Mouse (Mus musculus) kidney, adult 18-20 months (tissue): ENCODE measurements around the gene Rab38.

Experiments
- DNase-seq: peaks from one replicate; pipeline ENCODE4 v3.0.0; 2021

Gene Rab38

DNA sequence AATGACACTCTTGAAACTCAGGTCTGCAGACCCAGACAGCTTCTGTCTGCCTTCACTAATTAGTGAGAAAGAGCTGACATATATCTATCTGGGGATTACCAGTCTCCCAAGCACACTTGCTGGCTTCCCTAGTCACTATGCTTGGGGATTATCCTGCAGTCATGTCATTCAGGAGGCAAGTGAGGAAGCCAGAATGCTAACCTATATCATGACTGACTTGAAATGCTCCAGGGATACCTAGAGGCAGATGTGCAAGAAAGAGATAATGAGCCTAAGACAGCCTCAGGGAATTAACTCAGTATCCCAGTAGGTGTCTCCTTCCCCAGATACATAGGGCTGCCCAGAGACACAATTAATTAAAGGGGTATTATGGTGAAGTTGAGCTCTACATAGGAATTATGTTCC is 106.1 kb downstream of the Rab38 start:
- DNase-seq: no peak

GRCm38 (mm10) chr7:88536743-88537142 is 106.7 kb downstream of the Rab38 start:
- DNase-seq: no peak
